Mouse (Mus musculus): ENCODE results near the gene Ksr1. TPM values are rescaled to one million over a fixed set of nuclear protein-coding genes. Genes with fewer than 3 reads are reported as not detected.

Ksr1 gene
- polyA plus RNA-seq, 1 experiment = 26.9 TPM

- TF ChIP-seq POLR2A (IDR thresholded peaks at IDR 0.05; ENCODE audit: borderline replicate concordance, extremely low read depth, insufficient read depth, insufficient read length, poor library complexity, severe bottlenecking) (no peak), CTCF (IDR thresholded peaks at IDR 0.05; ENCODE audit: borderline replicate concordance, extremely low read depth, insufficient read depth, insufficient read length) (no peak)
- DNase-seq (ENCODE audit: low read depth) = no peak
Observed at GRCm38 (mm10) chr11:78968121-78968520, 178.1 kb downstream of the Ksr1 start.

- TF ChIP-seq POLR2A (IDR thresholded peaks at IDR 0.05; ENCODE audit: borderline replicate concordance, extremely low read depth, insufficient read depth, insufficient read length, poor library complexity, severe bottlenecking) = no peak
- peak; percentile 63; the same call in 1 of the 2 replicates for TF ChIP-seq CTCF (IDR thresholded peaks at IDR 0.05; ENCODE audit: borderline replicate concordance, extremely low read depth, insufficient read depth, insufficient read length)
- DNase-seq (ENCODE audit: low read depth) = peak; percentile 65
Observed at GRCm38 (mm10) chr11:78967371-78967770, 178.8 kb downstream of the Ksr1 start.

Other genes with a start within 250 kb of the Ksr1 start
- gene Nos2, start 225.6 kb downstream of the Ksr1 start, polyA plus RNA-seq (2012; rRNA removed) = 0.97 and 1.5 TPM in 2 replicates
- 6.1 and 8.8 TPM in 2 replicates for gene Lgals9, start 161.5 kb downstream of the Ksr1 start, polyA plus RNA-seq (2012; rRNA removed)
- gene Wsb1, start 108.3 kb upstream of the Ksr1 start, polyA plus RNA-seq (2012; rRNA removed) = 730 and 1,148 TPM in 2 replicates
- gene Gm9964, start 150.5 kb upstream of the Ksr1 start, polyA plus RNA-seq (2012; rRNA removed) = not detected in 2 replicates
- gene Nf1, start 193.3 kb upstream of the Ksr1 start, polyA plus RNA-seq (2012; rRNA removed) = 27.8 and 41.7 TPM in 2 replicates

Data from brain, embryonic 14.5 days (tissue).